Mouse (Mus musculus) frontal cortex, postnatal 25 days (tissue): Measurements from ENCODE around the gene Ino80.

Experiments used
- DNase-seq, 2 experiments: peaks; one replicate each; pipeline ENCODE4 v3.0.0; 2022; ENCODE audit warnings: low spot score in 2 of 2

Gene Ino80

GRCm38 (mm10) chr2:119353707-119354106, 123.8 kb downstream of the Ino80 start:
- DNase-seq = no peak

- peak; percentile 89 for DNase-seq
Observed at GRCm38 (mm10) chr2:119350555-119351486, 126.7 kb downstream of the Ino80 start, which contains the start of gene Chac1. Chac1 (plus strand) TSS chr2:119351229.

DNA sequence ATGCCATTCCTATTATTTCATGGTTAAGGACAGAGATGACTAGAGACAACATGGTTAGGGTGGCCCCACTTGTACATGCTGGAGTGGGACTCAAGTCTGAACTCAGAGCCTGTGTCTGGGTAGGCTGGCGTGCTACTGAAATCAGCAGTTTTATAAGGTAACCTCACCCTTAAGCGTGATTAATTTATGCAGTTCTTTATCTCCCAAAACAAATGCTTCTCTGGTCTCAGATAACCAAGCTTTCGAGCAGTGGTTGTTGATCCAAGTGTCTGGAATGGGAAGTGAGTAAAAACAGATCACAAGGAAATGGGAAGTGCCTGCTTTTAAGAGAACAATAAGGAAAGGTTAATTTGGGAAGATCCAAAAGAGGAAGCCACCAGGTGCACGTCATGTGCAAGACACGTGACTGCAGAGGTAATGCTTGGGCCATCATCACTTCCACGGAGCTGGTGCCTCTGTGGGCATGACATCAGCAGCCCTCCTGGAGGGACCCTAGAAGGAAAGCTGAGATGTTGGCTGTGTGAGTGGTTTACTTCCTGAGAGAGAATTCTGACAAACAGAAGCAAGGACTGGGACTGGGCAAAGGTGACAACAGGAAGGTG, 132.8 kb downstream of the Ino80 start:
- DNase-seq = no peak

GRCm38 (mm10) chr2:119337425-119338265, 139.8 kb downstream of the Ino80 start:
- peak; percentile 71 to 75 for DNase-seq

DNA sequence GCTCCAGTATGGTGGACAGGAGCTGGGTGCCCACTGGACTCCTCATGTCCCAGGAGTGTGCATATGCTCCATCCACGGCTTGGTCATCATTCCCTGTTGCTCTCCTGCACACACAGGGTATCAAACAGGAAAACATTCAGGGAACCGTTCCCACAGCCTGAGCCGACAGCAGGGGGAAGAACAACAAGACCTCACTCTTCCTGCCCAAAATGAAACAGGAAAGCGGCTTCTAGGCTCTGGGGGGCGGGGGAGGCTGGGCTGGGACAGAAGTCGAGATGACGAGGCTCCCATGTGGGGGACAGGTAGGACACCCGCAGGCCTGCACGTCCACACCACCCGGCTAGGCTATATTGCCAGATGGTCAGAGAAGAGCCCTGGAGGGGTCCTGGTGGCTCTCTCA, 141.0 kb downstream of the Ino80 start:
- no peak for DNase-seq

DNA sequence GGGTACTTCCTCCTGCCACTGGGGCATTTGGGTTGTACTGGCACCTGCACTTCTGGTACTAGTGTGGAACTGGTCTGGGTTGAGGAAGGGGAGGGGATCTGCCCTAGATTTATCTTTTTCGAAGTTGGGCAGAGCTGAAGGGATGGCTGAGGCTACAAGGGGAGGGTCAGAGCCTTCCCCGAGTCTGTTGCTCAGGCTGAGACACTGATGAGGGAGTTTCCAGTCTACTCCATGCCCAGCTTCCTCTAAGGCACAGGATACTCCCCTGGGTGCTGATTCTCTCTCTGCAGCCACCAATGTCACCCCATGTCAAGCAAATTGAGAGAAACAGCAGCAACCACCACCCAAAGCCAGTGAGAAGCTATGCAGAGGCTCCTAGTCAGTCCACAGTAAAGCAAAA, 141.5 kb downstream of the Ino80 start:
- DNase-seq = no peak

GRCm38 (mm10) chr2:119335535-119335934, 142.0 kb downstream of the Ino80 start:
- DNase-seq = no peak

GRCm38 (mm10) chr2:119334964-119335525, 142.4 kb downstream of the Ino80 start:
- DNase-seq = no peak

- DNase-seq = no peak
Observed at GRCm38 (mm10) chr2:119334135-119334534, 143.4 kb downstream of the Ino80 start.

DNA sequence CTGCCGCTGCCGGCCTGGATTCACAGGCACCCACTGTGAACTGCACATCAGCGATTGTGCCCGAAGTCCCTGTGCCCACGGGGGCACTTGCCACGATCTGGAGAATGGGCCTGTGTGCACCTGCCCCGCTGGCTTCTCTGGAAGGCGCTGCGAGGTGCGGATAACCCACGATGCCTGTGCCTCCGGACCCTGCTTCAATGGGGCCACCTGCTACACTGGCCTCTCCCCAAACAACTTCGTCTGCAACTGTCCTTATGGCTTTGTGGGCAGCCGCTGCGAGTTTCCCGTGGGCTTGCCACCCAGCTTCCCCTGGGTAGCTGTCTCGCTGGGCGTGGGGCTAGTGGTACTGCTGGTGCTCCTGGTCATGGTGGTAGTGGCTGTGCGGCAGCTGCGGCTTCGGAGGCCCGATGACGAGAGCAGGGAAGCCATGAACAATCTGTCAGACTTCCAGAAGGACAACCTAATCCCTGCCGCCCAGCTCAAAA, 145.3 kb downstream of the Ino80 start:
- no peak for DNase-seq

GRCm38 (mm10) chr2:119330795-119331194, 146.7 kb downstream of the Ino80 start:
- DNase-seq = no peak

DNA sequence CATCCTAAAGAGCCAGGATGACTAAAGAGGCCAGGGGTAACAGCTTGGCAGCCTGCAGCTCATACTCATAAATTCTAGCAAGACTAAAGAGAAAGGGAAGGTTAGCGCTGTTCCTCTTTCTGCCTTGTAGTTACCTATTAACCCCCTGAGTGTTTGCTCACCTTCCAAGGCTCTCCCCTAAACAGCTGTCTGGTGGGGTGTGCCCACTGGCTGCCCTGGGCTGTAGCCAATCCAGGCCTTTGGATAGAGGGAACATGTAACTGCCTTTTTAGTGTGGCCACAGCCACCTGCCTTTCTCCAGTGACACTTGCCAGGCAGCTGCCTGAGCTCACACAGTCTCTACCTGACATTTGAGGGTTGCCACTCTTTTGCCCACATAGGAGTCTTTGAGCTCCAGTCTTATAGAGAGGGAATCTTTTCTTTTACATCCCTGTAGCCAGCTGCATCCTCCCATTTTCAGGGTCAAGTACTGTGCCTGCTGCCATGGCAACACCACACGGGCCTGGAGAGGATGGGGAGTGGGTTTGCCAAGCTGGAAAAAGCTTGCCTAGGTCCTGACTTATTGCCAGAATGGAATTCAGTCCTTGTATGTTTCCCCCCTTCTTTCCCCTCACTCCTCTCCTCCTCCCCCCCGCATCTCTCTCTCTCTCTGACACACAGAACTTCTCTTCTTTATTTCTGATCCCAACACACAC, 148.2 kb downstream of the Ino80 start:
- DNase-seq = no peak

GRCm38 (mm10) chr2:119328546-119328945, 148.9 kb downstream of the Ino80 start:
- no peak for DNase-seq

DNA sequence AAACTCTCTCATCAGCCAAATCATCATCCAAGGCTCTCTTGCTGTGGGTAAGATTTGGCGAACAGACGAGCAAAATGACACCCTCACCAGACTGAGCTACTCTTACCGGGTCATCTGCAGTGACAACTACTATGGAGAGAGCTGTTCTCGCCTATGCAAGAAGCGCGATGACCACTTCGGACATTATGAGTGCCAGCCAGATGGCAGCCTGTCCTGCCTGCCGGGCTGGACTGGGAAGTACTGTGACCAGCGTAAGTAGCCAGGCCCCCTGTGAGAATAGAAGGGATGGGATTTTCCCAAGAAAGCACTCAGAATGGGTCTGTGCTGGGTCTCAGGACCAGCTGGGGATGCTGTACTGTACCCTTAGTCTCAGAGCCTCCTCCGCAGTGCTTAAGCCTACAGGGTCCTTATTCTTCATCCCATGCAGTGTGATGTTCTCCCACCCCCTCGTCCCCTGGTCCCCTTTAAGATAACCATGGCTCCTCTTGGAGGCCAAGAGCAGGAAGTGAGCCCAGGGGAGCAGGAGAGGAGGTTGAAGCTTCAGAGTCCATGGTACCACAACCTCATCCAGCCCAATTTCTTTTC, 149.5 kb downstream of the Ino80 start:
- no peak for DNase-seq

DNA sequence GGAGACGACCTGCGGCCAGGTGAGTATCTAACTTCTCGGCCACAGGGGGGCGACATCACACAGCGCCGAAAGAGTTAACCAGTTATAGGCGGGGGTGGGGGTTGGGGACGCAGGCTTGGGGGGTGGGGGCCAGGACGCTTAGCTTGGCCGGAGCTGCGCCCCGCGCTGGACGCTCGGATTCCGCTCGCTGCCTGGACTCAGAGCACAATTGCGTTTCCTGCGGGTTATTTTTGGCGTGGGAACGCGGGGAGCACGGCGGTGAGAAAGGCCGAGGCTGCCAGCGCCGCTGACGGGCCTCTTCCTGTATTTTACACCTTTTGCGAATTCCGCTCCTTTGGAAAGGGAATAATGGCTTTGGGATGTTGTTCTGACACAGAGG, 150.4 kb downstream of the Ino80 start:
- no peak for DNase-seq

- no peak for DNase-seq
Observed at GRCm38 (mm10) chr2:119326161-119327101, 151.1 kb downstream of the Ino80 start.

DNA sequence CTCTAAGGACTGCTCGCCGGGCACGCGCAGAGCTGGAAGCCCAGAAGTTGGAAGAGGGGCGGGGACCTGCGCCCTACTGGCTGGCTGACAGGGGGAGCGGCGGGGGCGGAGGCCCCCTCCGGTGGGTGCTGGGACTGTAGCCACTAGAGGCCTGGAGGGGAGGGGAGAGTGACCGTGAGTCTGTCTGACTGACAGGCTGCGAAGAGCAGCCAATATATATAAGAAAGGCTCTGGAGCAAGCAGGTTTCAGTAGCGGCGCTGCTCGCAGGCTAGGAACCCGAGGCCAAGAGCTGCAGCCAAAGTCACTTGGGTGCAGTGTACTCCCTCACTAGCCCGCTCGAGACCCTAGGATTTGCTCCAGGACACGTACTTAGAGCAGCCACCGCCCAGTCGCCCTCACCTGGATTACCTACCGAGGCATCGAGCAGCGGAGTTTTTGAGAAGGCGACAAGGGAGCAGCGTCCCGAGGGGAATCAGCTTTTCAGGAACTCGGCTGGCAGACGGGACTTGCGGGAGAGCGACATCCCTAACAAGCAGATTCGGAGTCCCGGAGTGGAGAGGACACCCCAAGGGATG, 151.8 kb downstream of the Ino80 start, which contains the start of gene Dll4:
Gene Dll4 (plus strand): TSS at position 217 of the 576 bp plus-strand sequence.
- no peak for DNase-seq

GRCm38 (mm10) chr2:119324576-119325318, 152.7 kb downstream of the Ino80 start:
- no peak for DNase-seq
